Mouse (Mus musculus) midbrain, embryonic 14.5 days (tissue): ENCODE measurements around the gene Klhl18. TPM values are rescaled to one million over a fixed set of nuclear protein-coding genes. Genes with fewer than 3 reads are reported as not detected.
A peak's percentile ranks its signal among the peaks of the same experiment; 100 is the strongest.
"Not testable (repeated sequence)": the region's sequence is repeated elsewhere in the genome, so short reads cannot be mapped to it uniquely, and the experiment has no call there.

Source experiments
- ATAC-seq: fragments of 200-750 bp; cut with Nextera tagmentation; 2 replicates; pipeline ENCODE4 v1.8.0; 2017; ENCODE audit warnings: moderate number of reproducible peaks, moderate library complexity; ENCODE audit not compliant: low FRiP score, low TSS enrichment
- DNase-seq: peaks from one replicate; pipeline ENCODE4 v3.0.0-alpha.2; 2015
- H3K27ac ChIP-seq: fragments of 300-500 bp; sonication (generic); replicated peaks from 2 replicates; pipeline ENCODE4 v1.5.1; 2014; ENCODE audit warnings: mild to moderate bottlenecking, low read depth, low read length, moderate library complexity
- H3K27me3 ChIP-seq: fragments of 300-500 bp; sonication (generic); 2 replicates; pipeline ENCODE4 v1.6.1; 2014; ENCODE audit warnings: low read length, control low read depth, mixed read lengths; ENCODE audit not compliant: control insufficient read depth, insufficient read depth
- H3K36me3 ChIP-seq: fragments of 300-500 bp; sonication (generic); 2 replicates; pipeline ENCODE4 v1.6.1; 2014; ENCODE audit warnings: low read length, control low read depth; ENCODE audit not compliant: control insufficient read depth, insufficient read depth
- H3K4me1 ChIP-seq: fragments of 300-500 bp; sonication (generic); 2 replicates; pipeline ENCODE4 v1.6.1; 2014; ENCODE audit warnings: mild to moderate bottlenecking, antibody characterized with exemption, low read length, control low read depth; ENCODE audit not compliant: control insufficient read depth, insufficient read depth
- H3K4me2 ChIP-seq: fragments of 300-500 bp; sonication (generic); 2 replicates; pipeline ENCODE4 v1.6.1; 2014; ENCODE audit warnings: mild to moderate bottlenecking, low read length, moderate library complexity
- H3K4me3 ChIP-seq: fragments of 300-500 bp; sonication (generic); replicated peaks from 2 replicates; pipeline ENCODE4 v1.5.1; 2014; ENCODE audit warnings: low read depth, low read length
- H3K9ac ChIP-seq: fragments of 300-500 bp; sonication (generic); replicated peaks from 2 replicates; pipeline ENCODE4 v1.6.1; 2014; ENCODE audit warnings: mild to moderate bottlenecking, low read length, moderate library complexity
- H3K9me3 ChIP-seq: fragments of 300-500 bp; sonication (generic); 2 replicates; pipeline ENCODE4 v1.6.1; 2016; ENCODE audit warnings: low read length, control low read depth, mixed read lengths; ENCODE audit not compliant: control insufficient read depth
- WGBS: fragments of 180-500 bp; shearing (Covaris S2); extraction: QIAGEN DNeasy Blood & Tissue Kit; methylation state at CpG from one replicate; pipeline ENCODE4 v1.1.7; 2014; 5-methylcytosine and 5-hydroxymethylcytosine counted together
- polyA plus RNA-seq: library from polyadenylated mRNA; unstranded; fragments of >200 nt; fragmentation: Nextera tagmentation; extraction: Ambion mirVana; gene quantifications from 2 replicates; pipeline ENCODE4 v1.2.1, GENCODE M21; 2014

The Klhl18 gene
- polyA plus RNA-seq, 1 experiment from 2014 or later: 20.4 TPM

DNA sequence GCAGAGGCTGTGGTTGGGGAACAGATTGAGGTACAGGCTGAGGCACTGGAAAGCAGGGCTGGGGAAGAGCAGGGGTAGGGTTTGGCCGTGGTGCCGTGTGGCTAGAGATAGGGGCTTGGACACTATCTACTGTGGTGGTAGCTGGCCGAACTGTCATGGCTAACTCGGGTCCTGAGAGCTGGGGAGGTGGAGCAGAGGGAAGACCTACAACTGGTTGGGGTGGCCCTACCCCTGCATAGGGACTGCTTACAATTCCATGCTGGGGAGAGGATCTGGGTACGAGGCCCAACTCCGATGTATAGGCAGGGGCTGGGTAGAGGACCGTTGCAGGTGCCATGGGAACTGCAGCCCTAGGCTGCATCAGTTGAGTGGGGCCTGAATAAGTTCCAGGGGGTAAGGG lies 88.5 kb downstream of the Klhl18 start:
- ATAC-seq: no peak

DNA sequence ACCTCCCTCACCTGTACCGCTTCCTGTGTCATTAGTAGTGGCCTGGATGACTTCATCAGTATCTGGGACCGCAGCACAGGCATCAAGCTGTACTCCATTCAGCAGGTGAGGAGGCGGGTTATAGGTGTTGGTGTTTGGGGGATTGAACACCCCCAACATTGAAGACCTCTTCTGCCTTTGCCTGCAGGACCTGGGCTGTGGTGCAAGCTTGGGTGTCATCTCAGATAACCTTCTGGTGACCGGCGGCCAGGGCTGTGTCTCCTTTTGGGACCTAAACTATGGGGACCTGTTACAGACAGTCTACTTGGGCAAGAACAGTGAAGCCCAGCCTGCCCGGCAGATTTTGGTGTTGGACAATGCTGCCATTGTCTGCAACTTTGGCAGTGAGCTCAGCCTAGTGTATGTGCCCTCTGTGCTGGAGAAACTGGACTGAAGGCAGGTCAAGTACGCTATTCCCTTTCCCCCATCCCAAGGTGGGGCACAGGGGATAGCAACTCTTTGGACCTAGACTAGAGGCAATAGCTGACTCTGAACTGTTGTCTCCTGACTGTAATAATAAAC lies 92.0 kb downstream of the Klhl18 start:
- DNase-seq: no peak
- Histone ChIP-seq H3K9me3 (no peaks in the 10 kb centered on the region), H3K4me1 (no peaks in the 10 kb centered on the region), H3K27me3 (no peaks in the 10 kb centered on the region), H3K4me2 (no peak overlapping the region), H3K36me3 (peaks cover 93% of the 10 kb centered on the region), H3K4me3 (no peak overlapping the region), H3K27ac (no peak overlapping the region), H3K9ac (no peak overlapping the region)
- ATAC-seq: no peak
- 90% methylated on average over 7 of the region's 7 CpGs for WGBS

More for the DNA sequence above, 88.5 kb downstream of the Klhl18 start:
- 93% methylated on average over 7 of the region's 7 CpGs for WGBS
- peaks cover 99% of the 10 kb centered on the region for H3K36me3 ChIP-seq
- no peak overlapping the region for H3K4me3 ChIP-seq
- H3K27me3 ChIP-seq: no peaks in the 10 kb centered on the region
- H3K9me3 ChIP-seq: no peaks in the 10 kb centered on the region
- H3K27ac ChIP-seq: no peak overlapping the region
- H3K4me1 ChIP-seq: no peaks in the 10 kb centered on the region
- DNase-seq: no peak
- no peak overlapping the region for H3K4me2 ChIP-seq
- no peak overlapping the region for H3K9ac ChIP-seq

DNA sequence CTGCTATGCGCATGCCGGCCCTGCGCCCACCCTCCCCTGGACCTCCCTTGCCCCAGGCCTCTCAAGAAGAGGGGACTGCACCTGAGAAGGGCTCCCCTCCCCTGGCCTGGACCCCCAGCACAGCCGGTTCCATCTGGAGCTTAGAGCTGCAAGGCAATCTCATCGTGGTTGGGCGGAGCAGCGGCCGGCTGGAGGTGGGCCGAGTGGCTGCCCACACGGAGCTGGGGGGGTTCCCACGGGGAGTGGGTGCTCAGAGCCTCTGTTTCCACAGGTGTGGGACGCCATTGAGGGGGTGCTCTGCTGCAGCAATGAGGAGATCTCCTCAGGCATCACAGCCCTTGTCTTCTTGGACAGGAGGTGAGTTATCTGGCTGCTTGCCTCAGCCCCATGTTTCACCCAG lies 95.2 kb downstream of the Klhl18 start:
- H3K27ac ChIP-seq: no peak overlapping the region
- DNase-seq: no peak
- 83% methylated on average over 12 of the region's 12 CpGs for WGBS
- H3K36me3 ChIP-seq: peaks cover 91% of the 10 kb centered on the region
- no peaks in the 10 kb centered on the region for H3K4me1 ChIP-seq
- H3K4me3 ChIP-seq: no peak overlapping the region
- no peaks in the 10 kb centered on the region for H3K9me3 ChIP-seq
- no peak overlapping the region for H3K9ac ChIP-seq
- ATAC-seq: no peak
- no peak overlapping the region for H3K4me2 ChIP-seq
- H3K27me3 ChIP-seq: no peaks in the 10 kb centered on the region

DNA sequence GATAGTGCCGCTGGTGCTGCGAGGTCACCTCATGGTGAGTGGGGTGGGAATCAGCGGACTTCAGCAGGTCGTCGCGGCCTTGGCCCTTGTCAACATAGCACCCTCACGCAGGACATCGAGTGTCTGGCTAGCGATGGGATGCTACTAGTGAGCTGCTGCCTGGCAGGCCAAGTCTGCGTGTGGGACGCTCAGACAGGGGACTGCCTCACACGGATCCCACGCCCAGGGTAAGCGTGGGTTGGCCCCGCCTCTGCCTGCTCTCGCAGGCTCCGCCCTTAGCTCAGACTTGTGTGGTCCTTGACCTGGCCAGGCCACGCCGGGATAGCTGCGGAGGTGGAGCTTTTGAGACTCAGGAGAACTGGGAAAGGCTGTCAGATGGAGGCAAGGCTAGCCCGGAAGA lies 95.8 kb downstream of the Klhl18 start:
- no peaks in the 10 kb centered on the region for H3K27me3 ChIP-seq
- DNase-seq (no peak), ATAC-seq (0 out of 2 replicates have a peak, but pooled peaks have one; percentile 27)
- no peaks in the 10 kb centered on the region for H3K9me3 ChIP-seq
- no peak overlapping the region for H3K4me2 ChIP-seq
- H3K27ac ChIP-seq: no peak overlapping the region
- H3K4me3 ChIP-seq: no peak overlapping the region
- H3K36me3 ChIP-seq: peaks cover 85% of the 10 kb centered on the region
- WGBS: 49% methylated on average over 21 of the region's 21 CpGs
- no peak overlapping the region for H3K9ac ChIP-seq
- H3K4me1 ChIP-seq: no peaks in the 10 kb centered on the region

DNA sequence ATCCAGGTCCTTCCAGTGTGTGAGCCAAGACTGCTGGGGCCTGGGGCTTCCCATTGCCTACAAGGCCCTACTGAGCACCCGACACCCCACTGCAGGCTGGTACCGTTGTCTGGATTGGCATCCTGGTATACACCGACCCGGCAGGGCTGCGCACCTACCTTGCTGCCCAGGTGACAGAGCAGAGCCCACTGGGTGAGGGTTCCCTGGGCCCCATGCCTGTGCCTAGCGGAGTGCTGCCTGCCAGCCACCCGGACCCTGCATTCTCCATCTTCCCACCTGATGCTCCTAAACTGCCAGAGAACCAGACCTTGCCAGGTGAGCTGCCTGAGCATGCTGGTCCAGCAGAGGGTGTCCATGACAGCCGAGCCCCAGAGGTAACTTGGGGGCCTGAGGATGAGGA lies 97.1 kb downstream of the Klhl18 start:
- Histone ChIP-seq H3K9ac (no peak overlapping the region), H3K9me3 (no peaks in the 10 kb centered on the region), H3K27ac (no peak overlapping the region), H3K4me1 (no peaks in the 10 kb centered on the region), H3K27me3 (no peaks in the 10 kb centered on the region), H3K4me2 (no peak overlapping the region), H3K36me3 (peaks cover 77% of the 10 kb centered on the region), H3K4me3 (no peak overlapping the region)
- no peak for DNase-seq
- WGBS: 96% methylated on average over 8 of the region's 8 CpGs
- no peak for ATAC-seq

DNA sequence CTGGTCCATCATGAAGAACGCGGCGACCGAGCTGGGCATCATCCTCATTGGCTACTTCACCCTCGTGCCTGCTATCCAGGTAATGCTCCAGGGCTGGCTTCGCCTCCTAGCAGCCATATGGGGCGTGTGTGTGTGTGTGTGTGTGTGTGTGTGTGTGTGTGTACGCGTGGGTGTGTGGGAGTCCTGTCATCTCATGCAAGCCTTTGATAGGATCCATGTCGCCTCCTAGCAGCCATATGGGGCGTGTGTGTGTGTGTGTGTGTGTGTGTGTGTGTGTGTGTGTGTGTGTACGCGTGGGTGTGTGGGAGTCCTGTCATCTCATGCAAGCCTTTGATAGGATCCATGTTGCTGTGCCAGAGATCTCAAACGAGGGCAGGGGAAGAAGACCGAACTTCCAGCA lies 98.8 kb downstream of the Klhl18 start:
- peaks cover 78% of the 10 kb centered on the region for H3K36me3 ChIP-seq
- H3K9ac ChIP-seq, H3K9me3 ChIP-seq, H3K27ac ChIP-seq, ATAC-seq, H3K4me1 ChIP-seq, DNase-seq, H3K4me2 ChIP-seq, H3K27me3 ChIP-seq, H3K4me3 ChIP-seq: not testable (repeated sequence)
- 96% methylated on average over 15 of the region's 15 CpGs for WGBS

Other genes starting within 250 kb of the Klhl18 start
- 105 and 178 TPM in 2 replicates for gene Cspg5, start 232.9 kb downstream of the Klhl18 start, polyA plus RNA-seq
- gene Elp6, start 171.5 kb downstream of the Klhl18 start, polyA plus RNA-seq: 43.4 and 43.5 TPM in 2 replicates
- gene Scap, start 143.4 kb downstream of the Klhl18 start, polyA plus RNA-seq: 50.5 and 52.4 TPM in 2 replicates
- gene Ptpn23, start 68.5 kb downstream of the Klhl18 start, polyA plus RNA-seq: 22.1 and 22.4 TPM in 2 replicates
- gene Ngp, start 56.9 kb downstream of the Klhl18 start, polyA plus RNA-seq: 0.34 TPM in 1 of 2 replicates, not detected in the other
- gene Kif9, start 264 bp upstream of the Klhl18 start, polyA plus RNA-seq: 2.4 and 3.4 TPM in 2 replicates
- gene Setd2, start 55.9 kb upstream of the Klhl18 start, polyA plus RNA-seq: 49.8 and 58.1 TPM in 2 replicates
- gene Nradd, start 147.8 kb upstream of the Klhl18 start, polyA plus RNA-seq: 22.2 and 33.7 TPM in 2 replicates
- 3.6 and 5.3 TPM in 2 replicates for gene Nbeal2, start 177.5 kb upstream of the Klhl18 start, polyA plus RNA-seq
- 106 and 122 TPM in 2 replicates for gene Ccdc12, start 179.8 kb upstream of the Klhl18 start, polyA plus RNA-seq